Mouse (Mus musculus) myocyte (in vitro differentiated cells): ENCODE data around the gene Abcc4.

Experiments used
- CEBPB ChIP-seq: IDR thresholded peaks from 2 replicates; pipeline ENCODE4 v1.6.1; 2011; ENCODE audit warnings: mild to moderate bottlenecking, moderate library complexity; ENCODE audit not compliant: poor library complexity, insufficient read depth, severe bottlenecking
- E2F4 ChIP-seq: IDR thresholded peaks from one replicate; pipeline ENCODE4 v1.6.1; 2011; ENCODE audit warnings: mild to moderate bottlenecking, control low read depth, moderate library complexity; ENCODE audit not compliant: insufficient read depth
- MAX ChIP-seq: IDR thresholded peaks from one replicate; pipeline ENCODE4 v1.6.1; 2011; ENCODE audit warnings: low read depth, mild to moderate bottlenecking, control low read depth
- MYOD1 ChIP-seq, 3 experiments: IDR thresholded peaks; one replicate each; pipeline ENCODE4 v1.6.1; 2011; ENCODE audit warnings: control low read depth in 2 of 3, low read depth in 2 of 3, mild to moderate bottlenecking in 2 of 3, moderate library complexity in 1 of 3; ENCODE audit not compliant: insufficient read length in 2 of 3, control insufficient read depth in 1 of 3
- MYOG ChIP-seq, 3 experiments: IDR thresholded peaks; one replicate each; pipeline ENCODE4 v1.6.1; 2011; ENCODE audit warnings: control low read depth in 2 of 3, low read depth in 2 of 3, mild to moderate bottlenecking in 2 of 3; ENCODE audit not compliant: insufficient read length in 2 of 3, control insufficient read depth in 1 of 3, insufficient read depth in 1 of 3
- POLR2A ChIP-seq: IDR thresholded peaks from one replicate; pipeline ENCODE4 v1.6.1; 2011; ENCODE audit warnings: low read depth, mild to moderate bottlenecking, control low read depth, moderate library complexity; ENCODE audit not compliant: insufficient read length
- POLR2AphosphoS2 ChIP-seq: IDR thresholded peaks from one replicate; pipeline ENCODE4 v1.6.1; 2011; ENCODE audit warnings: low read depth, control low read depth; ENCODE audit not compliant: insufficient read length
- REST ChIP-seq: IDR thresholded peaks from one replicate; pipeline ENCODE4 v1.6.1; 2011; ENCODE audit warnings: mild to moderate bottlenecking, control low read depth, moderate library complexity; ENCODE audit not compliant: insufficient read depth, insufficient read length
- SRF ChIP-seq: IDR thresholded peaks from one replicate; pipeline ENCODE4 v1.6.1; 2011; ENCODE audit warnings: low read depth; ENCODE audit not compliant: control insufficient read depth, insufficient read length
- TCF12 ChIP-seq: IDR thresholded peaks from one replicate; pipeline ENCODE4 v1.6.1; 2011; ENCODE audit warnings: mild to moderate bottlenecking, control low read depth; ENCODE audit not compliant: poor library complexity, insufficient read depth, severe bottlenecking
- USF1 ChIP-seq: IDR thresholded peaks from one replicate; pipeline ENCODE4 v1.6.1; 2011; ENCODE audit warnings: low read depth, mild to moderate bottlenecking, control low read depth, moderate library complexity

DNA sequence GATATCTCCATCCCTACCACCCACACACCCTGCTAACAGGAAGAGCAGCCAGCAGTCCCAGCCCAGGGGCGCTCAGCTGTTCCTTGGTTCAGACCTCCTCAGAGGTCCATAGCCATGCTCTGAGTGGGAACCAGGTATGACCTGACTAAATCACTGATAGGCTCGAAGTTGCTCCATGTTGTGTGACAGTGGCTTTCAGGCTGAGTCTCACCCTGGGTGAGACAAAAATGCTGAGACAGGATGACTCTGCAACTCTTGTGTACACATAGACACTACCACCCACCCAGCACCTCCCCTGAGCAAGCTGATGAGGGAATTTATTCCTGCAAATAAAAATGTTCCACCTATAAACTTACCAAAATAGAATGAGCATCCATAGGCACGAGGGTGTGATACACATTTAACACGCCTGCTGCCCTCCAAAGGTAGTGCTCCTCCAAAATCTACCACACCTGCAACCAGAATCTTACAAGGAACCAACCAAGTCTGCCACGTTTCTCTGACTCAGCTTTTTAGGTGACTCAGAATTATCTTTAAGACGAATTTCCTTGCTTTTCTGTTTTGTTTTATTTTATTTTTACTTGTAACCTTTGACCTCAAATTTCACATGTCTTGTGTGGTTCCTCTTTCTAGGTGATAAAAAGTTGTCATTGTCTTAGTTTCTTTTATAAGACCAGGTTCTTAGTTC is 44.6 kb upstream of the Abcc4 start:
- no peak for TF ChIP-seq POLR2A
- no peak for TF ChIP-seq MAX
- no peak for TF ChIP-seq TCF12
- TF ChIP-seq POLR2AphosphoS2, result no peak
- TF ChIP-seq USF1, result no peak
- no peak for TF ChIP-seq MYOG (IDR thresholded peaks at IDR 0.05; ENCODE audit: control insufficient read depth in 1 of 3, insufficient read depth in 1 of 3, insufficient read length in 2 of 3, low read depth in 2 of 3)
- no peak for TF ChIP-seq CEBPB
- no peak for TF ChIP-seq REST
- TF ChIP-seq E2F4, result no peak
- no peak for TF ChIP-seq SRF
- no peak for TF ChIP-seq MYOD1 (IDR thresholded peaks at IDR 0.05; ENCODE audit: control insufficient read depth in 1 of 3, insufficient read length in 2 of 3, low read depth in 2 of 3)
